Mouse (Mus musculus): ENCODE results near the gene Taar6. TPM values are rescaled to one million over a fixed set of nuclear protein-coding genes. Genes with fewer than 3 reads are reported as not detected.

Taar6 gene
- total RNA-seq, 2 experiments from 2014 or later: not detected

GRCm38 (mm10) chr10:23942465-23942864, 43.0 kb downstream of the Taar6 start:
- DNase-seq: no peak
- intact Hi-C loops (cut with DNase I): no loop called here

- DNase-seq: no peak
These were observed 47.1 kb downstream of the Taar6 start, which contains the start of gene Taar2 for GRCm38 (mm10) chr10:23938312-23938711. Taar2 (plus strand) TSS chr10:23938572.

GRCm38 (mm10) chr10:23937613-23938012, 47.8 kb downstream of the Taar6 start:
- no peak for DNase-seq
- intact Hi-C loops (cut with DNase I): no loop called here

More at GRCm38 (mm10) chr10:23938312-23938711, 47.1 kb downstream of the Taar6 start, which contains the start of gene Taar2:
- intact Hi-C loops (cut with DNase I): no loop called here

Other genes starting within 250 kb of the Taar6 start
- 100 to 1,000 TPM; 272 to 393 TPM for gene Rps12, start 198.4 kb downstream of the Taar6 start, total RNA-seq (2021)
- 10 to 100 TPM; 13.1 to 14.9 TPM for gene Slc18b1, start 188.7 kb downstream of the Taar6 start, total RNA-seq (2021)
- gene Vnn3, start 134.2 kb downstream of the Taar6 start, total RNA-seq (2021): not detected
- 1 to 10 TPM; 1.5 to 2.1 TPM for gene Vnn1, start 91.0 kb downstream of the Taar6 start, total RNA-seq (2021)
- gene Taar1, start 65.3 kb downstream of the Taar6 start, total RNA-seq (2021): not detected
- gene Taar2, start 47.1 kb downstream of the Taar6 start, total RNA-seq (2021): not detected
- not detected for gene Taar3, start 36.1 kb downstream of the Taar6 start, total RNA-seq (2021)
- not detected for gene Taar4, start 25.2 kb downstream of the Taar6 start, total RNA-seq (2021)
- not detected for gene Taar5, start 14.9 kb downstream of the Taar6 start, total RNA-seq (2021)
- not detected for gene Taar7a, start 7.8 kb upstream of the Taar6 start, total RNA-seq (2021)
- not detected for gene Taar7b, start 14.3 kb upstream of the Taar6 start, total RNA-seq (2021)
- gene Taar7d, start 41.6 kb upstream of the Taar6 start, total RNA-seq (2021): not detected
- not detected for gene Taar7e, start 52.0 kb upstream of the Taar6 start, total RNA-seq (2021)
- gene Taar7f, start 63.9 kb upstream of the Taar6 start, total RNA-seq (2021): not detected
- not detected for gene Taar8a, start 90.9 kb upstream of the Taar6 start, total RNA-seq (2021)
- gene Taar8b, start 106.6 kb upstream of the Taar6 start, total RNA-seq (2021): not detected
- gene Taar8c, start 116.3 kb upstream of the Taar6 start, total RNA-seq (2021): not detected
- not detected for gene Taar9, start 123.9 kb upstream of the Taar6 start, total RNA-seq (2021)
- 10 to 100 TPM; 44.9 to 54.6 TPM for gene Stx7, start 163.7 kb upstream of the Taar6 start, total RNA-seq (2021)
- gene Moxd1, start 237.9 kb upstream of the Taar6 start, total RNA-seq (2021): 1 to 10 TPM in 1 of 2 experiments, under 1 TPM in 1; 0.92 to 1.5 TPM

All from heart, postnatal 10 days (tissue).